Mouse (Mus musculus) heart, postnatal 0 days (tissue): Measurements from ENCODE around the gene Oxnad1. TPM values are rescaled to one million over a fixed set of nuclear protein-coding genes. Genes with fewer than 3 reads are reported as not detected.

ENCODE experiments used
- ATAC-seq: fragments of 200-750 bp; cut with Nextera tagmentation; 2 replicates; pipeline ENCODE4 v1.8.0; 2017; ENCODE audit warnings: low read depth, moderate number of reproducible peaks, moderate library complexity; ENCODE audit not compliant: insufficient read depth
- DNase-seq: peaks from one replicate; pipeline ENCODE4 v3.0.0-alpha.2; 2016; ENCODE audit warnings: low spot score
- H3K27ac ChIP-seq: fragments of 300-500 bp; sonication (generic); 2 replicates; pipeline ENCODE4 v1.5.1; 2014; ENCODE audit warnings: low read depth, mild to moderate bottlenecking
- H3K27me3 ChIP-seq: fragments of 300-500 bp; sonication (generic); 2 replicates; pipeline ENCODE4 v1.6.1; 2014; ENCODE audit warnings: low read length, mixed read lengths; ENCODE audit not compliant: control insufficient read depth, insufficient read depth
- H3K36me3 ChIP-seq: fragments of 300-500 bp; sonication (generic); replicated peaks from 2 replicates; pipeline ENCODE4 v1.6.1; 2014; ENCODE audit warnings: low read length, mixed read lengths; ENCODE audit not compliant: control insufficient read depth, insufficient read depth
- H3K4me1 ChIP-seq: fragments of 300-500 bp; sonication (generic); 2 replicates; pipeline ENCODE4 v1.6.1; 2014; ENCODE audit warnings: antibody characterized with exemption; ENCODE audit not compliant: control insufficient read depth, insufficient read depth
- H3K4me2 ChIP-seq: fragments of 300-500 bp; sonication (generic); 2 replicates; pipeline ENCODE4 v1.6.1; 2014; ENCODE audit warnings: low read depth, mild to moderate bottlenecking, low read length, moderate library complexity
- H3K4me3 ChIP-seq: fragments of 300-500 bp; sonication (generic); 2 replicates; pipeline ENCODE4 v1.5.1; 2014; ENCODE audit warnings: low read depth, low read length
- H3K9ac ChIP-seq: fragments of 300-500 bp; sonication (generic); replicated peaks from 2 replicates; pipeline ENCODE4 v1.6.1; 2014; ENCODE audit warnings: low read depth, low read length, mixed read lengths
- H3K9me3 ChIP-seq: fragments of 300-500 bp; sonication (generic); replicated peaks from 2 replicates; pipeline ENCODE4 v1.6.1; 2016; ENCODE audit warnings: low read length; ENCODE audit not compliant: control insufficient read depth
- CTCF ChIP-seq: IDR thresholded peaks from 2 replicates; pipeline ENCODE4 v1.5.1; 2016; ENCODE audit warnings: antibody characterized with exemption, control low read depth, low read depth
- EP300 ChIP-seq: IDR thresholded peaks from 2 replicates; pipeline ENCODE4 v1.6.1; 2016; ENCODE audit warnings: antibody characterized with exemption, low read depth
- WGBS: fragments of 180-500 bp; shearing (Covaris S2); extraction: QIAGEN DNeasy Blood & Tissue Kit; methylation state at CpG from one replicate; pipeline ENCODE4 v1.1.7; 2014; 5-methylcytosine and 5-hydroxymethylcytosine counted together
- polyA plus RNA-seq: library from polyadenylated mRNA; unstranded; fragments of >200 nt; fragmentation: Nextera tagmentation; extraction: Ambion mirVana; gene quantifications from 2 replicates; pipeline ENCODE4 v1.2.1, GENCODE M21; 2015
- total RNA-seq: library from RNA; depleted of rRNA; stranded (reverse); fragments of >200 nt; gene quantifications from 2 replicates; pipeline ENCODE4 v1.2.3, GENCODE M21; 2014; ENCODE audit warnings: low replicate concordance

Gene Oxnad1
- total and polyA plus RNA-seq, 2 experiments from 2014 or later = 48.4 to 85.5 TPM

- TF ChIP-seq EP300 (no peak), CTCF (no peak)
- no peaks in the 10 kb centered on the region for H3K9me3 ChIP-seq
- no peaks in the 10 kb centered on the region for H3K27me3 ChIP-seq
- DNase-seq (no peak), ATAC-seq (no peak)
- no peak overlapping the region for H3K4me2 ChIP-seq
- H3K4me3 ChIP-seq = no peak overlapping the region
- 63% methylated on average over 6 of the region's 6 CpGs for WGBS
- H3K9ac ChIP-seq = no peak overlapping the region
- H3K36me3 ChIP-seq = no peaks in the 10 kb centered on the region
- peaks cover 20% of the 10 kb centered on the region for H3K4me1 ChIP-seq
- H3K27ac ChIP-seq = no peak overlapping the region
Observed at GRCm38 (mm10) chr14:32050171-32050570, 35.0 kb upstream of the Oxnad1 start.

DNA sequence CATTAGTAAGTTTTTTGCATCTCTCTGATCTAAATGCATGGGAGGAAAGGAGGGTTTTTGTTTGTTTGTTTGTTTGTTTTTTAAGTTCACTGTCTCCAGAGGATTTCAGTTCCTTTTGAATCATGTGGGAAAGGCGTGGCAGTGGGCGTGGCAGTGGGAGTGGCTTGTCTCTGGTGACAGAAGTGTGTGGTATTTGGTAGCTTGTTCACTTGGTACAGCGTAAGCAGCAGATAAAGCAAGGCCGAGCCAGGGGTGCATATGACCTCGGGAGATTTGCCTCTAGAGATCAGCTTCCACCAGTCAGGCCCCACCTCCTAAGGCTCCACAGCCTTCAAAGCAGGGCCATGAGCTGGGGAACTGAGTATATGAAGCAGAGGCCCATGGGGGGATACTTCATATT, 31.3 kb upstream of the Oxnad1 start:
- Histone ChIP-seq H3K36me3 (no peaks in the 10 kb centered on the region), H3K27me3 (no peaks in the 10 kb centered on the region), H3K9ac (no peak overlapping the region), H3K9me3 (no peaks in the 10 kb centered on the region), H3K4me1 (peaks cover 9% of the 10 kb centered on the region; the same call in 1 of the 2 replicates), H3K27ac (no peak overlapping the region), H3K4me2 (no peak overlapping the region), H3K4me3 (no peak overlapping the region)
- TF ChIP-seq EP300 = no peak
- no peak for TF ChIP-seq CTCF
- 55% methylated on average over 5 of the region's 5 CpGs for WGBS
- DNase-seq = no peak
- no peak for ATAC-seq

DNA sequence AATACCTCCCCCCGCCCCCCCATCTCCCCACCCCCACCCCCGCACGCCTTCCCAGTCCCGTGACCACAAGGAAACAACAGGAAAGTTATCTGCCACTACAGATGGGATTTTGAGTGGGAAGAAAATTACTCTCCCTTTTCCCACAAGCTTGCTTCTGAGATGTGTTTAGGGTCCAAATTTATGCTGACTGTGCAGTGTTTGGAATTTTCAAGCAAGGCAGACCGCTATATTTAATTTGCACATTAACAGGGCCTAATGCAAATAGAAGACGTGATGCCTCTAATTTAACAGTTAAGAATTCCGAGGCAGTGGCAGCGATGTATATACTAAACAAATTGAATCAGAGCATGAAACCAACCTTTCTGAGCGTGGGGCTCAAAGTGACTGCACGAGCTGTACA, 30.4 kb upstream of the Oxnad1 start:
- H3K27me3 ChIP-seq = no peaks in the 10 kb centered on the region
- no peak overlapping the region for H3K9ac ChIP-seq
- no peak overlapping the region for H3K4me3 ChIP-seq
- DNase-seq = no peak
- no peaks in the 10 kb centered on the region for H3K9me3 ChIP-seq
- H3K4me2 ChIP-seq = no peak overlapping the region
- H3K36me3 ChIP-seq = no peaks in the 10 kb centered on the region
- no peak for ATAC-seq
- H3K4me1 ChIP-seq = peaks cover 9% of the 10 kb centered on the region; the same call in 1 of the 2 replicates
- TF ChIP-seq CTCF = no peak
- TF ChIP-seq EP300 = no peak
- WGBS = 58% methylated on average over 10 of the region's 10 CpGs
- no peak overlapping the region for H3K27ac ChIP-seq

DNA sequence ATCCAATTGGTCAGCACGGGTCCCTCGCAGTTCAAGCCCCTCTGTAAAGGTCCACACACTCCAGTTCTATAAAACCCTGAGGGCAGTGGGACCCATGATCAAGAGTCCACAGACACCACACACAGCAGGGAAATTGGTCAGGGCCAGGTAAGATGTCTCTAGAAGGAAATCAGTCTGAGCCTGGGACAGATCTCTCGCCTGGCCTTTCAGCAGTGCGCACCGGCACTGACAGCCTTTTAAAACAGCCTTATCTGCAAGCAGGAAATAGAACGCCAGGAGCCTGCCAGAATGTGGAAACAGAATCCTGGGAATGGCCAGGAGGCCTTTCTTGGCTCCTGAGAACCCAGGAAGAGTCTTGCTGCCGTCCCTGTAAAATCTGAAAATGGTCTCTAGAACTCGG, 29.4 kb upstream of the Oxnad1 start:
- Histone ChIP-seq H3K9me3 (no peaks in the 10 kb centered on the region), H3K36me3 (no peaks in the 10 kb centered on the region), H3K4me2 (peak overlapping the region; percentile 14), H3K9ac (no peak overlapping the region), H3K27ac (peak overlapping the region; percentile 32; the same call in 1 of the 2 replicates), H3K27me3 (no peaks in the 10 kb centered on the region), H3K4me3 (no peak overlapping the region), H3K4me1 (peaks cover 9% of the 10 kb centered on the region; the same call in 1 of the 2 replicates)
- TF ChIP-seq EP300 (no peak), CTCF (no peak)
- ATAC-seq (no peak; the same call in 1 of the 2 replicates), DNase-seq (peak; percentile 56)
- 23% methylated on average over 8 of the region's 8 CpGs for WGBS

DNA sequence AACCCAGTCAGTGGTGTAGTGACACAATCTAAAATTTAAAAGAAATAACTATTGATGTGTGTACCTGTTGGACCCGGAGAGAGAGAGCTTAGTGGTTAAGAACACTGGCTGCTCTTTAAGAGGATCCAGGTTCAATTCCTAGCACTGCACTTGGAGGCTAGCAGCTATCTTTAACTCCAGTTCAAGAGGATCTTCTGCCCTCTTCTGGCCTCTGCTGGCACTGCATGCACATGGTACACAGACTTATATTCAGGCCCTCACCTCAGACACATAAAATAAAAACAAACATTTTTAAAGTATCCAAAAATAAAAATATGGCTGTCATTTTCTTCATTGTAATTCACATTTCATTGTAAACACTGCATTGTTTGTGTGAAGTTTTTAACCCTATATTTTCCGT, 28.5 kb upstream of the Oxnad1 start:
- no peak for DNase-seq
- no peak overlapping the region for H3K4me3 ChIP-seq
- H3K4me2 ChIP-seq = no peak overlapping the region
- H3K27me3 ChIP-seq = no peaks in the 10 kb centered on the region
- no peak overlapping the region for H3K27ac ChIP-seq
- no peak overlapping the region for H3K9ac ChIP-seq
- no peaks in the 10 kb centered on the region for H3K36me3 ChIP-seq
- H3K9me3 ChIP-seq = no peaks in the 10 kb centered on the region
- peak; percentile 32 for TF ChIP-seq CTCF
- no peak for TF ChIP-seq EP300
- no peak for ATAC-seq
- WGBS = 92% methylated on average over 2 of the region's 2 CpGs
- H3K4me1 ChIP-seq = peaks cover 9% of the 10 kb centered on the region; the same call in 1 of the 2 replicates

DNA sequence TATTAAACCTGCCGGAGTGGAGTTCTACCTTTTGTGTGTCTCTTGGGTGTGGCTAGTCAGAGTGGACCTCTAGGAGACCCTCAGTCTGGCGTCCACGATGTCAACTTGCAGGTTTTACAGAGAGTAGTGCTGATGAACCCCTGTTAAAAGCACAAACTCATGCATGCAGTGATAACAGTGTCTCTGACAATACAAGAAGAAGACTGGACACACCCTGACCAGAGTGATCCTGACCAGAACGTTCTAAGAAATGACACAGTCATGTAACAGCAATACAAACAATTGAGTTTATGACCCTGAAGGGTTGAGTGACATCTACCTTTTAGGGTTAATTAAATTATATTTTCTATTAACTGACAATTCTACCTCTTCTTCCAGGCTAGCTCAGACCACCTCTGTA, 27.5 kb upstream of the Oxnad1 start:
- no peak overlapping the region for H3K27ac ChIP-seq
- H3K4me2 ChIP-seq = no peak overlapping the region
- ATAC-seq (no peak), DNase-seq (no peak)
- no peaks in the 10 kb centered on the region for H3K27me3 ChIP-seq
- no peak overlapping the region for H3K9ac ChIP-seq
- no peak overlapping the region for H3K4me3 ChIP-seq
- no peaks in the 10 kb centered on the region for H3K9me3 ChIP-seq
- TF ChIP-seq CTCF (no peak), EP300 (no peak)
- no peaks in the 10 kb centered on the region for H3K36me3 ChIP-seq
- peaks cover 9% of the 10 kb centered on the region; the same call in 1 of the 2 replicates for H3K4me1 ChIP-seq
- 79% methylated on average over 4 of the region's 4 CpGs for whole genome bisulfite sequencing
